Mouse (Mus musculus): Measurements from ENCODE around the gene Il1rap. TPM values are rescaled to one million over a fixed set of nuclear protein-coding genes. Genes with fewer than 3 reads are reported as not detected.

Gene Il1rap
- total and polyA plus RNA-seq, 3 experiments, result 0.43 to 13.0 (median 6.4) TPM

GRCm38 (mm10) chr16:26777132-26777531, 195.6 kb downstream of the Il1rap start:
- DNase-seq (ENCODE audit: low spot score), result no peak
- ATAC-seq (ENCODE audit: extremely low read depth, insufficient number of reproducible peaks, low FRiP score, poor library complexity, severe bottlenecking), result no peak
- TF ChIP-seq TAL1 (conservative IDR thresholded peaks at IDR 0.05; ENCODE audit: low read depth, low read length) (no peak), GATA2 (IDR thresholded peaks at IDR 0.05; ENCODE audit: borderline replicate concordance, low read depth, low read length) (no peak), GATA1 (IDR thresholded peaks at IDR 0.05; ENCODE audit: borderline replicate concordance, low read length) (no peak), POLR2AphosphoS5 (IDR thresholded peaks at IDR 0.05; ENCODE audit: insufficient replicate concordance, low read depth, low read length) (no peak), CTCF (IDR thresholded peaks at IDR 0.05; ENCODE audit: low read depth, low read length) (no peak)

More at GRCm38 (mm10) chr16:26777132-26777531, 195.6 kb downstream of the Il1rap start:
- H3K4me3 ChIP-seq (ENCODE audit: low read depth, low read length), result no peak overlapping the region
- H3K4me1 ChIP-seq (ENCODE audit: insufficient read depth, low read depth, low read length), result no peaks in the 10 kb centered on the region
- no peaks in the 10 kb centered on the region for H3K27me3 ChIP-seq (ENCODE audit: insufficient read depth, low read length)
- no peaks in the 10 kb centered on the region for H3K36me3 ChIP-seq (replicated peaks)
- no peaks in the 10 kb centered on the region for H3K9me3 ChIP-seq (replicated peaks)

Other genes starting within 250 kb of the Il1rap start
- not detected in 2 replicates for gene Cldn1, start 209.9 kb upstream of the Il1rap start, total RNA-seq (2014; fragmentation: Nextera tagmentation)
- gene Cldn1, start 209.9 kb upstream of the Il1rap start, total RNA-seq (2017), result 0.06 and 0.11 TPM in 2 replicates
- gene Cldn1, start 209.9 kb upstream of the Il1rap start, polyA plus RNA-seq (2012), result not detected in 2 replicates
- not detected in 2 replicates for gene Cldn16, start 118.6 kb upstream of the Il1rap start, total RNA-seq (2014; fragmentation: Nextera tagmentation)
- gene Cldn16, start 118.6 kb upstream of the Il1rap start, total RNA-seq (2017), result not detected in 2 replicates
- not detected in 2 replicates for gene Cldn16, start 118.6 kb upstream of the Il1rap start, polyA plus RNA-seq (2012)
- not detected in 2 replicates for gene Tmem207, start 54.9 kb upstream of the Il1rap start, total RNA-seq (2014; fragmentation: Nextera tagmentation)
- 0.06 and 0.16 TPM in 2 replicates for gene Tmem207, start 54.9 kb upstream of the Il1rap start, total RNA-seq (2017)
- gene Tmem207, start 54.9 kb upstream of the Il1rap start, polyA plus RNA-seq (2012), result not detected in 2 replicates

Data from G1E (cell line).